Mouse (Mus musculus) ES-Bruce4 (cell line): ENCODE results near the gene Inppl1.

Source experiments
- CTCF ChIP-seq: IDR thresholded peaks from one replicate; pipeline ENCODE4 v1.8.1; 2011; ENCODE audit warnings: low read depth, low read length
- EP300 ChIP-seq: IDR thresholded peaks from 2 replicates; pipeline ENCODE4 v1.6.1; 2011; ENCODE audit warnings: low read depth, low read length; ENCODE audit not compliant: insufficient read depth
- POLR2A ChIP-seq: IDR thresholded peaks from one replicate; pipeline ENCODE4 v1.8.1; 2011; ENCODE audit warnings: low read length; ENCODE audit not compliant: insufficient read depth

GRCm38 (mm10) chr7:101822836-101823757, 14.9 kb downstream of the Inppl1 start:
- no peak for TF ChIP-seq POLR2A
- TF ChIP-seq CTCF: peak; percentile 77
- peak; percentile 36; the same call in 1 of the 2 replicates for TF ChIP-seq EP300
